Mouse (Mus musculus): Measurements from ENCODE around the gene D17H6S53E.

Gene D17H6S53E

DNA sequence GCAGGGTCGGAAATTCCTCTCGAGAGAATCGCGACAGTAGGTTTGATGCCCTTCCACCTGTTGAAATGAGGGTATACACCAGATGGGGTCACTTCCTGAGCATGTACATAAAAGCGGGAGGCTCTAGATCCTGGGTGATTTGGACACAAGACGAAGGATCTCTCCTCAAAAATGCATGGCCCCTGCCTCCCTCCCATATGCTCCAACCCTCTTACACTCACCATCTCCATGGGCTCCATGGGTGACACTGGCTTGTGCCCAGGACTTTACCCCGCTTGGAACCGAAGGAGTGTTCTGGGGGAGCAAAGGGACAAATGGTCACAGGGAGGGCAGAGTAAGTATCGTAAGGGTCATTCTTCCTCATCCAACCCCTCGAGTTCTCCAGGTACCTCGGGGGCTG lies 35.2 kb downstream of the D17H6S53E start:
- in situ Hi-C loops (cut with MboI, MseI) = no loop called here

DNA sequence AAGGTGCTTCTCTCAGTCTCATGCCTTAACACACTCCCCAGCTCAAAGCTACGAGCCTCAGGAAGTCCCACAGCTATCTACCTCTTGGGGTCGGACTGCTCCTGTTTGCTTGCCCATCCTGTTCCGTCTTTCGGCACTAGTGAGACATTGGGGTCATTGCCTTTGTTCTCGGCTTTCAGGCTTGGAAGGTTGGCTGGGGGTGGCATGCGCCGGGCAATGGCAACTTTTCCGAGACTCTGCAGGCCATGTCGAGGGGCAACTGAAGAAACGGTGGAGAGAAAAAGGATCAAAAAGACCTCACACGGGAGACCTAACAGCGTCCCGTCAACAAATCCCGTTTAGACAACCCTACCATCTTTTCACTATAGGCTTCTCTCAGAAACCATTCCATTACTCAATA lies 35.9 kb downstream of the D17H6S53E start:
- in situ Hi-C loops (cut with MboI, MseI) = no loop called here

DNA sequence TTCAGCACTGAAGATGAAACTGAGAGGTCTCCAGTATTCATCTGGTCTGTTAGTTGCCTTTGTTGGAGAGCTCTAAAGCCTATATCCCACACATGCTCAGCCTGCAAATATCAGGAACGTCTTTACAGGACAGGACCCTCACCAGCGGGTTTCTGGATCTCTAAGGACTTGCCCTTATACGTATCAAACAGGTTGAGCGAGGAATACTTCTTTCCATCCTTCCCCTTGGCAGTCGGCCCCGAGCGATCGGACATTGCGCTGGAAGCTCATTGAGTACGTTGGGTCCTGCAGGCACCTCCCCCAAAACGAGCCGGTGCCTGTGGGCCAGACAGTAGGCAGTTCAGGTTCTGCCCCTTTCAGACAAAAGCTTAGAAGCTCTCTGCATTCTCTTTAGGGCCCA lies 36.6 kb downstream of the D17H6S53E start:
- in situ Hi-C loops (cut with MboI, MseI) = no loop called here

DNA sequence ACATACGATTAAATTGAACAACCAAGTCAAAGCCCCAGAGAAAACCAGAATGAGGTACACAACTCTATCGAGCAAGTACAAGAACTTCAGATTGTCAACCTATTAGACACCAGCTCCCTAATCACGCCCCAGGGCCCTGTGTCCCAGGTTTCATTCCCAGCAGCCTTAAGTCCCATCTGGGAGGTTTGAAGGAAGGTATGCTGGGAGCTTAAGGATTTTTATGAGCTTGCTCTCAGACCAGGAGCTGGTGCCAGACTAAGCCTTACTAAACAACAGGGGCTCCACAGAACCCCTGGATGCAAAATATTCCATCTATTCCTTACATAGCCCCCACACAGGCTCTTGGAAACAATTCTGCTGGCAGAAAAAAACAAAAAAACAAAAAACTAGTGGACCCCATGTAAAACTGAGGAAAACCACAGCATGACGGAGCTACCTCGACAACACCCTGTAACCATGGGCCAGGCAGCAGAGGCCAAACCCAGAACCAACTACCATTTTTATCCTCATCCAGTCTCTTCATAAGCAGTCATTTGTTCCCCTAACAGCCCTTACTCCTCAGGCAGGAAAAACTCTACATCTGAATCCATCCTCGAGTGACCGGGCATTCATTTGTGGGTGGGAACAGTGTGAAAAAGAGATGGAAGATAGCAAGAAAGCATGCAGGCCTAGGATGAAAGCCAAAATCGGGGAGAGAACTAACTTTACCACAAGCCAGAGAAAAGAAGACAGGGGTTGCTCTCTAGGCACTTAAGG lies 37.3 kb downstream of the D17H6S53E start:
- in situ Hi-C loops (cut with MboI, MseI) = no loop called here

DNA sequence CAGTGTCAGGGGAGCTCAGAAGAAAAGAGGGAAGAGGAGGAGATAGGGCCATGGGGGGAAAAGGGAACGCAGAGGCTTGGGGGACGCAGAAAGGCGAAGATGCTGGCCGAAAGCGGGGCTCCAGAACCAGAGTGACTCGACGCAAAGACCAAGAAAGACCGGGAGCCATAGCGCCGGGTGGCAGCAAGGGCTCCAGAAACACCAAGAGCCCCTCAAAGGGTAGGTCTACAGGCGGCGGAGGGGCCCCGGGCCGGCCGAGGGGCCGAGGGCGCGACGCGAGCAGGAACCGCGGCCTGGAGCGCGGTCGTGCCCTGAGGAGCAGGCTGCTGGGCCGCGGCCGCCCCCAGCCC lies 38.0 kb downstream of the D17H6S53E start:
- in situ Hi-C loops (cut with MboI, MseI) = no loop called here

DNA sequence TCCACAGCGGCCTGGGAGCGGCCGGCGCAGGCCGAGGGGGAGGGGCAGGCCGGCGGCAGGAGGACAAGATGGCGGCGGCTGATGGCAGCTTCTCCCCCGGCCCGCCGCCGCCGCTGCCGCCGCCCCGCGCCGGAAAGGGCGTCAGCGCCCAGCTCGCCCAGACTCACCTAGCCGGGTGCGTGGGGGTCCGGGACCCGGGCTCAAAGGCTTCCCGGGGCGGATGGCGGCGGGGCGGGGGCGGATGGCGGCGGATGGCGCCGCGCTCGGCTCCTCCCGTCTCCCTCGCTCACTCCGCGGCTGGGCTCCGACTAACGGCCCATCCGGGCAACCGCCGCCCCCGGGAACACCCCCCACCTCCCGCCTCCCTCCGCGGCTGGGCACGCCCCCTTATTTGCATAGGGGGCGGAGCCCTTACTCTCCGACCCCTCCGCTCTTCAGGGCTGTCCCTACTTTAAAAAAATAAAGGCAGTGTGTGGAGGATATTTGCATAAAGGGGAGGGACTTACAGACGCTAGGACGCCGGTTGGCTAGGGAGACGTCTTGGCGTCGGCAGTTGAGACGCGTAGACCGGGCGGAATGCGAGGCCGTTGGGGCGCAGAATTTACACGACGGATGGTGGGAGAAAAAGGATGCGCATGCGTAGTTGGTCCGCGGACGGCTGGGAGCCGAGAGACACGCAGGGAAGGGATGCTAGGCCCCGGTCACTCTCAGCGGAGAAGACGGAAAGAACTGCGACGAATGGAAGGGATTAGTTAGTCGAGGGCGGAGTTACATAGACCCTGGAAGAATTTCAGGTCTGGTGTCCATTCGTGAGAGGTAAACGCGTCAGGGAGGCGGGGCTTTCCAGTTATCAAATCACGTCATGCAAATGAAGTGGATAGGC lies 38.6 kb downstream of the D17H6S53E start, which contains the start of gene Prrc2a:
TSS of gene Prrc2a (minus strand) at position 330 of the 883 bp plus-strand sequence.
- in situ Hi-C loops (cut with MboI, MseI) = no loop called here

DNA sequence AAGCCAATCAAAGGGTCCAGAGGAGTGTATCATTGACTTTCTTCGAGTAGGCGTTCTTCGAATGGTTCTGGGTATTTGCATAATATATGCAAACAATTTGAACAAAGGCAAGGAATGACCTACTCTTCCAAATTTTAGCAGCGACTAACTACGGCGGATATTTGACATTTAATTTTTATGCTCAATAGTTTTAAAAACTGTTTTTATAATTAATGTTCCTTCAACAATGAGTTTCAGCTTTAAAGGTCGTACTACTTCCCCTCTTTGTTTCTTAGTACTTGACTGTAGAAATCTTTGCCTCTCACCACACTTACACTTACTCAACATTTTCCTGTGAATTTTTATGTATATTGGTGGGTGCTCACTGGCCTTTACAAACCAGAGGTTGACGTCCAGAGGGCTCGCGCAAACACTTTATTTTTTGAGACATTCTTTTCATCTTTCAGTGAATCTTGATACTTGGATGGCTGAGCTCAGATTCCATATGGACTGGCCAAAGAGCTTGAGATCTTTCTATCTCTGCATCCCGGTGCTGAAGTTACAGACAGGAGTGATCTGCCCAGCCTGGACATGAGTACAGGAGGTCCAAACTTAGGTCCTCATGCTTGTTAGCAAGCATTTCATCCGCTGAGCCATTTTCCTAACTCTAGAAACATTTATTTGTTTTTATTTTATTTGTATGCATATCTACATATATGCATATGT lies 39.4 kb downstream of the D17H6S53E start:
- in situ Hi-C loops (cut with MboI, MseI) = no loop called here

DNA sequence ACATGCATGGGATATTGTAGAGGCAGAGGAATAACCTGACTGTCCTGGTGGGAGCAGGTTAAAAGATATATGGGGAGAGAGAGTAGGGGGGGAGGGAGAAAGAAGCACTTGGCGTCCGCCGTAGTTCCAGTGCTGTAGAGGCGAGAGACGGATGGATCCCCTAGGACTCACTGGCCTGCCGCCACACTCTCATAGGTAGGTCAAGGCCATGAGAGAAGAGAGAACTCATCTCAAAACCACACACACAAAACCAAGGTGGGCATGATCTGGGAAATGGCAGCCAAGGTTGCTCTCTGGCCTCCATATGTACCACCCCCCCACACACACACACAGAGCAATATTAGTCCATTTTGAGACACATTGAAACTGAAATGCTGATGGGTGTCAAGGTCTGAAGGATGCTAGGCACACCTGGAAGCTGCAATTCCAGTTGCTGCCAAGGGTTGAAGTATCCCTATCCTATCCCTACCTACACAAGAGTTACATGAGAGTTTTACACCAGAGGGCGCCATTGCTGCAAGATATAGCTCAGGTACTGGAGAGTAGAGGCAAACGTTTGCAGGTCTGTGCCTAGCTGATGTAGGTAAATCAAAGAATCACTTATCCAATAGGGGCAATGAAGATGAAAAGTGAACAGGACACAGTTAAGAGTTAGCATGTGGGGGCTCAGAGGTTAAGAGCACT lies 40.3 kb downstream of the D17H6S53E start:
- in situ Hi-C loops (cut with MboI, MseI) = no loop called here

DNA sequence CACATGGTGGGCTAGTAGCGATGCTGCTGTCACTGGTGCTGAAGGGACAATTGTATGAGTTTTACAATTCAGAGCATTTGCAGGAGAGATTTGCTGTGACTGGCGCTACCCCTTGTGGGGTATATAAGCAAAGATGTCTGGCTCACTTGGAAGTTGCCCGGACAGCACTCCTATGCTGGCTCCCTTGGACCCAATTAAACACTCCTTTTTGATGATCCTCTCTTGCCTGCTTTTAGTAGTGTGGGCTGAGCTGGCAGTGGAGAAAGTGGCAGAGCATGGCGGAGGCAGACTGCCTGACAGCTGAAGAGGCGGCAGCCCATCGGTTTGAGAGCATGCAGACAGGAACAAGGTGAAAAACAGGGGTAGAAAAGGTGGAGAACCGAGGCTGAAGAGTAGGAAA lies 41.6 kb downstream of the D17H6S53E start:
- in situ Hi-C loops (cut with MboI, MseI) = no loop called here

DNA sequence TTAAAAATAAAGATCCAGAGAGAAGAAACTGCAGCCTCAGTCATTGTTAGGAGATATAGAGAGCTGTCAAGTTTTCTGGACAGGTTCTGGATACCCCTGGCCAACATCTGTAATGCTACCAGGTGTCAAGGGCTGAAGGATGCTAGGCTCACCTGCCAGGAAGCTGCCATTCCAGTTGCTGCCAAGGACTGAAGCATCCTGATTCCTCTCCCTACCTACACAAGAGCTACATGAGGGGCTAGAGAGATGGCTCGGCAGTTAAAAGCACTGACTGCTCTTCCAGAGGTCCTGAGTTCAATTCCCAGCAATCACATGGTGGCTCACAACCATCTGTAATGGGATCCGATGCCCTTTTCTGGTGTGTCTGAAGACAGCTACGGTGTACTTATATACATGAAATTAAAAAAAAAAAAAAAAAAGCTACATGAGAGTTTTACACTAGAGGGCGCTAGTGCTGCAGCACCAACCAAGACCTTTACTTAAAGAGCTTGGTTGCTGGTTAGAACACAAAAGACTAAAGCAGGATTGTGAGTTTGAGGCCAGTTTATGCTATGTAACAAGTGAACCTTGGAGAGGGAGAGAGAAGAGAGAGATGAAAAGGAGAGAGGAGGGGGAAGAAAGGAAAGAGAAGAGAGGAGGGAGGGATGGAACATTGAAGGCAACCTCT lies 42.5 kb downstream of the D17H6S53E start:
- in situ Hi-C loops (cut with MboI, MseI) = no loop called here

DNA sequence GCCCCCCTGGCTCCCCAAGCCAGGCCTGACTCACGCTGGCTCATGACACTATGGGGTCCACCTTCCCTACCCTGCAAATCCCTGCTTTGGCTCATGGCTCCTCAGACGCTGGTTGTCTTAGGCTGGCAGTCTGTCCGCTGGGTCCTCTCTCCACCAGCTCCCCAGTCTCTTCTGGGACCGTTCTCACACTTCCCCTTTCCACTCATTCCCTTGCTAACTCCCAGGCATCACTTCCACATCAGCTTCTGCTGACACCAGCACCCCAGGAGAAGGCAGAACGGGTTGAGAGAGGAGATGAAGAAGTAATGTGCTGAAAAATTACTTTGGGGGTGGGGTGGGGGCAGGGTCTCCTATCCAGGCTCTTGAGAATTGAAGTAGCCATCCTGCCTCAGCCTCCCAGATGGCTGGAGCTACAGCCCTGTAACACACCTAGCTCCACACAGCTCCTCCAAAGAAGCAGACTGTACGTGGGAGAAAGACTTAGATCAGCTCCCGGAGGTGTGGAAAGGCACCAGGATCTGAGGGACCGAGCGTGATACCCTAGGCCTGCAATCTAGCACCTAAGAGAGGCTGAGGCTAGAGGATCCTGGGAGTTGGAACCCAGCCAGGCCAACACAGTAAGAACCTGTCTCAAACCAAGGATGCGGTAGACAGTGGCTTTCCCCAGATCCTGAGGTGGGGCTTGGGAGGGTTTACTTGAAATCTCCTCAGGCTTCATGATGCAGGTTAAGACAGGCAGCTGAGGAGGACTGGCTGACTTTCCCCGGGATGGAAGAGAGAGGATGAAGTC lies 46.5 kb downstream of the D17H6S53E start:
- in situ Hi-C loops (cut with MboI, MseI) = loop anchor here (5.0 kb wide), 1 partner anchor 60 kb away; the partner anchor contains the start of gene Atp6v1g2 (in 2 of the 2)

DNA sequence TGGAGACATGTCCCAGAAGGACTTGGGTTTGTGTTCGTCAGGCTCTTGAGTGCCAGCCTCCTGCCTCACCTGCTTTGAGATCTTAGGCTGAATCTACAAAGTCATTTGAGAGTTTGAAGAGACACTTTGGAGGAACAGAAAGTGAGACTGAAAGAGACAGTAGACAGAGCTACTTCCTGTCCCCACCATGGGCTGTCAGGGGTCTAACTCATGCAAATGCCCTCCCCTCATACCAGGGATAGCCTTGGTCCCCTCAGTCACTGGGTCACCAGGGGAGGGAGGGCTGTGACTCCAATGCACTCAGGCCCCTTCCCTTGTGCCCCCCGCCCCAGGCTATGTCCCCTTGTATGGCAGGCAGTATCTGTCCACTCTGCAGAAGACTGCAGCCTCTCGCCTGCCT lies 47.2 kb downstream of the D17H6S53E start:
- in situ Hi-C loops (cut with MboI, MseI) = loop anchor here (5.0 kb wide), 1 partner anchor 59 kb away; the partner anchor contains the start of gene Atp6v1g2 (in 2 of the 2)

DNA sequence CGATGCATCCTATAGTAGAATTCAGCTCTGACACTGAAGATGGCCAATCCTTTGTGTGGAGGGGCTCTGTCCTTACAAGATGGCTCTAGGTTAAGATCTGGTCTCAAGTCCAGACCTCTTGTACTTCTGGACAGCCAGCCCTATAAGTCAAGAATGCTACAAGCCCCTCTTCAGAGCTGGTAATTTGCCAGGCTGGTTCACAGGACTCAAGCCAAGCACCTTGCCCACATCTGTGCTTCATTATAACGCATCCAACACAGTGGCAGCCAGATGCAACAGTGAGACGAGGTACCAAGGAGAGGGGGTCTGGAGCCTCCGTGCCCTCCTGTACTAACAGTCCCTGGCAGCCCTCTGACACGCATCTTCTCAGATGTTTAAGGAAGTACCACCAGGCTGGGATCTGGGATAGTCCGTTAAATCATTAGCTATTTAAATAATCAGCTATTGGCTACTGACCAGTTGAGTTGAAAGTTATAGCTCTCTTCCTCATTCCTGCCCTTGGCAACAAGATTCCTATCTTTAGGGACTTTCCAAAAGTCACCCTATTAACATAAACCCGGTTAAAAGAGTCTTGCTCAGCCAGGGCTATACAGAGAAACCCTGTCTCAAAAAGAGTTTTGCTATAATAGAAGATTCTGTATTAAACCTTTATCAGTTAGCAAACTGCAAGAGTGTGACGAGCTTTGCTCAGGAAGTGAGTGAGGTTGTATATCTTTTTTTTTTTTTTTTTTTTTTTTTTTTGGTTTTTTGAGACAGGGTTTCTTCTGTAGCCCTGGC lies 48.2 kb downstream of the D17H6S53E start:
- in situ Hi-C loops (cut with MboI, MseI) = loop anchor here (5.0 kb wide), 1 partner anchor 58 kb away; the partner anchor contains the start of gene Atp6v1g2 (in 2 of the 2)

DNA sequence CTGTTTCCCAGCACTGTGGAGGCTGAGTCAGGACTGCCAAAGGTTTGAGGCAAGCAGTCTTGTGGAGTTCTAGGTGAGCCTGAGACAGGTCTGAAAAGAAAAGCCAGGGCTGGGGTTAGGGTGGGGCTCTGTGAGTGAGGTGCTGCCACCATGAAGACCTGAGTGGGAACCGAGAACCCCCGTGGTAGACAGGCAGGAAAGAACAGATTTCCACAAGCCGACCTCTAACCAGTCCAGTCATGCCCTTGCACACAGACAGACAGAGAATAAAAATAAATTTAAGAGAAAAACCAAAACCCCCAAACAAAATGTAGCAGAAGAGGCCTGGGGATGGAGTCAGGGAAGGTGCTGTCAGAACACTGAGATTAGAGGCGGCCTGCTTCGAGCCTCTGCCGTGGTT lies 49.2 kb downstream of the D17H6S53E start:
- in situ Hi-C loops (cut with MboI, MseI) = no loop called here

DNA sequence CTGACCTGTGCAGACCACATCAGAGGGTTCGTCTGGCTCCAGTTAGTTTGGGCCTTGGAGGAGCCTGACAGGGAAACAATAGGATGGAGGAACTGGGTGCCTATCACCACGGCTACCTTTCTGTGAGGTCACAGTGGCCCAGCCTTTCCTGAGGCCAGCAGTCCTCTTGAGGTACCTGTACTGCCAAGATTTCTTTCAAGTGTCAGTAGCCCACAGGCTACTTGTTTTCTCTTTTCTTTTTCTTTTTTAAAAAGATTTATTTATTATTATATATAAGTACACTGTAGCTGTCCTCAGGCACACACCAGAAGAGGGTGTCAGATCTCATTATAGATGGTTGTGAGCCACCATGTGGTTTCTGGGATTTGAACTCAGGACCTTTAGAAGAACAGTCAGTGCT lies 49.8 kb downstream of the D17H6S53E start, which contains the start of gene Aif1:
TSS of gene Aif1 (minus strand) at position 101 of the 400 bp plus-strand sequence.
- in situ Hi-C loops (cut with MboI, MseI) = no loop called here
